Mouse (Mus musculus) G1E (cell line): ENCODE results near the gene Nfyc.

Source experiments
- CTCF ChIP-seq: IDR thresholded peaks from 2 replicates; pipeline ENCODE4 v1.5.1; 2012; ENCODE audit warnings: low read depth, low read length, inconsistent platforms, mixed read lengths
- GATA1 ChIP-seq: IDR thresholded peaks from 2 replicates; pipeline ENCODE4 v1.6.1; 2012; ENCODE audit warnings: borderline replicate concordance, low read length, inconsistent platforms, mixed read lengths
- GATA2 ChIP-seq: IDR thresholded peaks from 2 replicates; pipeline ENCODE4 v1.6.1; 2012; ENCODE audit warnings: low read depth, low read length, inconsistent platforms, borderline replicate concordance
- POLR2AphosphoS5 ChIP-seq: IDR thresholded peaks from 2 replicates; pipeline ENCODE4 v1.6.1; 2012; ENCODE audit warnings: low read depth, low read length, inconsistent platforms; ENCODE audit not compliant: insufficient replicate concordance
- TAL1 ChIP-seq: conservative IDR thresholded peaks from 2 replicates; pipeline ENCODE4 v1.6.1; 2012; ENCODE audit warnings: low read depth, low read length, inconsistent platforms, mixed read lengths

DNA sequence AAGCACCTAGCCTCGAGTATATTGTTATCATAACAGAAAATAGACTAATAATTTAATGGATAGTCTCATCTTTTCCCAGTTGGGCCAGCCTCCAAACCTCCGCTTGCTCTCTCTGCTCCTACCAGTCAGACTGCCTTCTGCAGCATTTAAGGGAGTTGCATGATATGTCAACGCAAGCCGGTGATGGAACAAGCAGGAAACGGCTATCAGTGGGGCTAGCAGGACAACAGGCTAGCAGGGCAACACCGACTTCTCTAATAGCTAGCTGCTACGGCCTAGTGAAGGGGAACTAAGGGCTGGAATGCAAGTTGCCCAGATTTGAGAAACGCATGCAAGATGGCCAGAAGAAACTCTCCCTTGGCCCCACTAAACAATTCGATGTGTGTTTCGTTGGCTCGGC is 103.5 kb downstream of the Nfyc start:
- no peak for TF ChIP-seq CTCF
- no peak for TF ChIP-seq GATA2
- TF ChIP-seq POLR2AphosphoS5 = no peak
- no peak for TF ChIP-seq GATA1
- no peak for TF ChIP-seq TAL1
